Mouse (Mus musculus): ENCODE results near the gene Pctp. TPM values are rescaled to one million over a fixed set of nuclear protein-coding genes. Genes with fewer than 3 reads are reported as not detected.
A peak's percentile ranks its signal among the peaks of the same experiment; 100 is the strongest.

The Pctp gene
- polyA plus RNA-seq, 1 experiment from 2014 or later: 2.7 TPM

DNA sequence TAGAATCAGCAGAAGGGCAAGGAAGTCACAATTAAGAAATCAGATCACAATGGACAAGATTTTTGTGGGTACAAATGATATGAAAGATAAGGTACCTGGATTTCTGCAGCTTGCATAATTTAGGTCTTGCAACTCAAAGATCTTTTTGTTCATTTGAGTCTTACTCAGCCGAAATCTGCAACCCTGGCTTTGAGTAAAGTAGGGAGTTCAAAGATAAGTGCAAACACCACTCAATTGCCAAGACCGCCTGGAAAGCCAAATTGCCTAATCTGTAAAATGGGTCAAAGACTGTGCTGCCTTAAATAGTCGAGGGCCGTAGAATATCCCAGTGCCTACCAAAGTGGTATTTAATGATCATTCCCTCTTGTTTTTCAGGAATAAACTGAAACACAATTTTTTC, 692 bp upstream of the Pctp start:
- no peak overlapping the region for H3K4me2 ChIP-seq
- 90% methylated on average over 4 of the region's 4 CpGs for WGBS
- H3K9ac ChIP-seq: no peak overlapping the region
- H3K4me1 ChIP-seq (replicated peaks): peaks cover 10% of the 10 kb centered on the region
- ATAC-seq (ENCODE audit: low read depth): no peak
- H3K27ac ChIP-seq (replicated peaks): no peak overlapping the region
- H3K9me3 ChIP-seq: no peaks in the 10 kb centered on the region
- peaks cover 11% of the 10 kb centered on the region; the same call in 1 of the 2 replicates for H3K27me3 ChIP-seq
- no peaks in the 10 kb centered on the region for H3K36me3 ChIP-seq
- H3K4me3 ChIP-seq: no peak overlapping the region

DNA sequence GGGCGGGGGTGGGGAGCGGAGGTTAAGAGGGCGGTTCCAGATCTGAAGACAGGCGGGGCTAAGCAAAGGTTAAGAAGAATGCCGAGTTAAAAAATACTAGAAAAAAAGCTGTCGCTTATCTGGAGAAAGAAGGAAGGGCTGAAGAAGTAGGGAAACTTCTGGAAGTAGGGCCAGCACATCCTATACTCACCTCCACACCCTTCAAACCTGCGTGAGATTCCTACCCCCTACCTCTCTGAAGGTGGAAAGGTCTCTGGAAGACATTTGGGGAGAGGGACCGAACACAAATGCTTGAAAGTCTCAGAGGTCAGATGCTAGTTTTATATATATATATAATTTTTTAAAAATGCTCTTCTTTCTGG, 274 bp upstream of the Pctp start:
- peak overlapping the region; percentile 43 for H3K4me3 ChIP-seq
- no peaks in the 10 kb centered on the region for H3K36me3 ChIP-seq
- peaks cover 11% of the 10 kb centered on the region; the same call in 1 of the 2 replicates for H3K27me3 ChIP-seq
- no peak for ATAC-seq (ENCODE audit: low read depth)
- no peak overlapping the region for H3K27ac ChIP-seq (replicated peaks)
- H3K9me3 ChIP-seq: no peaks in the 10 kb centered on the region
- peak overlapping the region; percentile 66 for H3K4me2 ChIP-seq
- H3K9ac ChIP-seq: peak overlapping the region; percentile 64
- peaks cover 10% of the 10 kb centered on the region for H3K4me1 ChIP-seq (replicated peaks)
- 10% methylated on average over 8 of the region's 8 CpGs for WGBS

DNA sequence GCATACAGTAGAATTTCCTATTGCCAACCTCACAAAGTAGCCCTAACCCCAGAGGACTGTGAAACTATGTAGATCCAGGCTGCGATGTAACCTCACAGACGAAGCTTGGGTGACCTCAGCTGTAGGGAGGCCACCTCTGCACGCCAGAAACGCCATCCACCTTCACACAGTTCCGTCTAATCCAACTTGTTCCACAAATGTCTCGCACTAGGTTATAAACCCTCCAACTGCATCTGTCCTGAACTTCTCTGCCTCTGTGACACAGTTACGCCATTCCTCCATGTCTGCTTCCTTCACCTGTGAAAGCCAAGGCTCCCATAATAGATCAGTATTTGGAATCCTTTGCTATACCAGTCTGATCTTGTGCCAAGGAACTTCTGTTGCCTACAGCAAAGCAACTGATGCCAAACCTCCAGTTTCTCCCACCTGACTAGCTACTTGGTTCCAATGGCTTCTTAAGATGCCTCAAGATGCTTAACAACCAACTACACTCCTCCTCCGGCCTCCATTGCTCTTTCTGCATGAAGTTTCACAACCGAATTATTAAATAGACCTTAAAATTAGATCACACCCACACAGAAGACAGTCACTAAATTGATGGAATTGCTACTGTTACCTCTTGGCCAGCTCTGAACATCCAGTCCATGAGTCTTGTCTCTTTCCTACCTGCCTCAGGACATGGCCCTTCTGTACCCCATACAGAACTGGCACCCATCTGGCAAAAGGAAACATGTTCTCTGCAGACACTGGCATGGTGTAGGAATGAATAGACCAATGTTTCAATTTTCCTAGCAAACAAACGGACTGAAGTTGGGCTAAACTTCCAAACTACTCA, 1.1 kb downstream of the Pctp start:
- WGBS: 86% methylated on average over 10 of the region's 10 CpGs
- Histone ChIP-seq H3K36me3 (no peaks in the 10 kb centered on the region), H3K4me3 (no peak overlapping the region), H3K4me1 (replicated peaks) (peaks cover 10% of the 10 kb centered on the region), H3K9ac (no peak overlapping the region), H3K27me3 (peaks cover 6% of the 10 kb centered on the region; the same call in 1 of the 2 replicates), H3K4me2 (peak overlapping the region; percentile 66), H3K27ac (replicated peaks) (no peak overlapping the region), H3K9me3 (no peaks in the 10 kb centered on the region)
- no peak for ATAC-seq (ENCODE audit: low read depth)

DNA sequence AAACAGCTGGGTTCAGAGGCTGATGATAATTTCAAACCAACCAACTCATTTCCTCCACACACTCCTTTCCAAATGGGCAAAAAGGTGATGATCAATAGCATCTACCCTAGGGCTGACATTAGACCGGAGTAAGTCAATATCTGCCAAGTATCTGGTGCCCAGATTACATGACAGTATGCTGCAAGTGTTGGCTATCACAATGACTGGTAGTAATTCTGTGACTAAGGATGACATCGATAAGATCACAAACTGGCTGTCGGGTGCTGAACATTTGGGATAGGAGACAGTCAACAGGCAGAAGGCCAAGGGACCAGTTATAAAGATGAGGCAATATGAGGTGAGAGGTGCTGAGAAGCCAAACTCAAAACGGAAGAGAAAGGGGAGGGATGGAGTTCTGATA, 2.0 kb downstream of the Pctp start:
- ATAC-seq (ENCODE audit: low read depth): no peak
- no peaks in the 10 kb centered on the region for H3K36me3 ChIP-seq
- H3K9ac ChIP-seq: no peak overlapping the region
- peaks cover 6% of the 10 kb centered on the region; the same call in 1 of the 2 replicates for H3K27me3 ChIP-seq
- H3K4me1 ChIP-seq (replicated peaks): peaks cover 10% of the 10 kb centered on the region
- H3K9me3 ChIP-seq: no peaks in the 10 kb centered on the region
- no peak overlapping the region for H3K27ac ChIP-seq (replicated peaks)
- no peak overlapping the region for H3K4me2 ChIP-seq
- no peak overlapping the region for H3K4me3 ChIP-seq
- WGBS: 90% methylated on average over 4 of the region's 4 CpGs

DNA sequence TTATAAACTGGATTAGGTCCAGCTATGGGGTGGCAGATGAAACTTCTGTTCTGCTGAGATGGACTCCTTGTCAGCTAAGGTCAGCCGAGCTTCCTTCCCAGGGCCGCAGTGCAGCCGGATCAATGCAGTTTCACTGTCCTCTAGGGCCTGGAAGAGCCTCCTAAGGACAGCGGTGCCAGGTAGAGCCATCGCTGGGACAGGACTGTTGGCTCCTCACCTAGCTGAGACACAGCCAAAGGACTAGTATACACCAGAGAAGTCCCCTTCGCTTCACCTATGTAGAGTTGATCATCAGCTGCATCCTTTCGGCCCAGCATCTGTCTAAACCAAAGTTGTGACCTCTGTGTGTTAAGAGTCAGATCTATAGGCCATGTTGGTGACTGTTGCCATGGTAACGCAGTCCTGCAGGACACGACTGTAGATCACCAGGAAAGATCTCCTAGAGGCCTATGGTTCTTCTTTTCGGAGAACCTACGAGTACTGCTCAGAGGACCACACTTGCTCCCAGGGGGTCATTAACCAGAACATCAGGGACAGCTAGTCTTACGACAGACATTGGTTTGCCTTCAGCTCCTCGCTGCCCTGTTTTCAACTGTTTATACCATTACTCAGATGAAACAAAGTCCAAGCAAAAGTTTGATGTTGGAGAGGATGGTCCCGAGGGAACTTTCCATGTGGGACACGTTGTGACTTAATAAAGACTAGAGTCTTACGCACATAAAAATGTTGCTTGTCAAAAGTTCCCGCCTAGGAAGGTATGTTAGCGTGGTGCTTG, 3.5 kb downstream of the Pctp start:
- WGBS: 86% methylated on average over 18 of the region's 18 CpGs

DNA sequence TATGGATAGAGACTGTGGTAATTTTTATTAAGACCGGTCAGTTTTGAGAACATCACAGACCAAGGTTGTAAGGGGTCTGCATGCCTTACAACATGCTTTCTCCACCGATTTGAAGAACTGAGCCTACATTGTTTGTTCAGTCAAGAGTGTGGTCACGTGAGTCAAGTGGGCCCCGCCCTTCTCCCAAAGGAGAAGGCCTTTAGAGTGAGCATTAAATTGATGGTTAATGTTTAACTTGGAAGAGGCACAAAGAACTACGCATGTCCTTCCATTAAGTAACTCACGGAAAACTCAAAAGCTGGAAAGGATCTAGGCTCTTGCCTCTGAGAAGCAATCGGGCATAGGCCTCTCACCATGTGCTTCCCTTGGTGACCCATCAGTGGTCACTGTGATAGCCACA, 5.8 kb downstream of the Pctp start:
- no peaks in the 10 kb centered on the region for H3K9me3 ChIP-seq
- H3K4me3 ChIP-seq: no peak overlapping the region
- ATAC-seq (ENCODE audit: low read depth): no peak
- WGBS: 68% methylated on average over 7 of the region's 7 CpGs
- H3K4me1 ChIP-seq (replicated peaks): 0 out of 2 replicates have a peak, but pooled peaks cover 5% of the 10 kb centered on the region
- H3K4me2 ChIP-seq: no peak overlapping the region
- no peaks in the 10 kb centered on the region for H3K36me3 ChIP-seq
- H3K27me3 ChIP-seq: no peaks in the 10 kb centered on the region; the same call in 1 of the 2 replicates
- no peak overlapping the region for H3K9ac ChIP-seq
- no peak overlapping the region for H3K27ac ChIP-seq (replicated peaks)

More for the DNA sequence above, 3.5 kb downstream of the Pctp start:
- H3K4me1 ChIP-seq (replicated peaks): peaks cover 15% of the 10 kb centered on the region
- no peak overlapping the region for H3K4me3 ChIP-seq
- no peaks in the 10 kb centered on the region for H3K9me3 ChIP-seq
- no peak overlapping the region for H3K27ac ChIP-seq (replicated peaks)
- no peaks in the 10 kb centered on the region; the same call in 1 of the 2 replicates for H3K27me3 ChIP-seq
- no peak for ATAC-seq (ENCODE audit: low read depth)
- no peak overlapping the region for H3K4me2 ChIP-seq
- H3K36me3 ChIP-seq: no peaks in the 10 kb centered on the region
- no peak overlapping the region for H3K9ac ChIP-seq

DNA sequence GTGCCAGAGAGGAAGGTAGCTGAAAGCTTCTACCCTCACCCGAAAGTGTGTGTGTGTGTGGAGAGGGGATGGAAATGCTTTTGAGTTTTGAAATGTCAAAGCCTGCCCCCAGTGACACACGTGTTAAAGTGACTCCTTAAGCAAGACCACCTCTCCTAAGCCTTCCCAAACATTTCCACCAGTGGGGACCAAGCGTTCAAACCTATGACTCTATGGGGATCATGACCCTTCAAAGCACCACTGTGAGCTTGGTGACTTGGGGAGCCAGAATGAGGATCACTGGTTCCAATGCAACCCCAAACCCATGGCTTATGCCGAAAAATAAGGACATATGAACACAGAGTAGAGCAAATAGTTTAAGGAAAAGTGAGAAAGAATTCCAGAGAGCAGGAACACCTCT, 6.3 kb downstream of the Pctp start:
- 86% methylated on average over 4 of the region's 4 CpGs for WGBS
- no peaks in the 10 kb centered on the region for H3K9me3 ChIP-seq
- H3K27me3 ChIP-seq: no peaks in the 10 kb centered on the region; the same call in 1 of the 2 replicates
- 0 out of 2 replicates have a peak, but pooled peaks cover 5% of the 10 kb centered on the region for H3K4me1 ChIP-seq (replicated peaks)
- no peak overlapping the region for H3K9ac ChIP-seq
- H3K4me2 ChIP-seq: no peak overlapping the region
- no peak overlapping the region for H3K27ac ChIP-seq (replicated peaks)
- no peak overlapping the region for H3K4me3 ChIP-seq
- ATAC-seq (ENCODE audit: low read depth): no peak
- H3K36me3 ChIP-seq: no peaks in the 10 kb centered on the region

DNA sequence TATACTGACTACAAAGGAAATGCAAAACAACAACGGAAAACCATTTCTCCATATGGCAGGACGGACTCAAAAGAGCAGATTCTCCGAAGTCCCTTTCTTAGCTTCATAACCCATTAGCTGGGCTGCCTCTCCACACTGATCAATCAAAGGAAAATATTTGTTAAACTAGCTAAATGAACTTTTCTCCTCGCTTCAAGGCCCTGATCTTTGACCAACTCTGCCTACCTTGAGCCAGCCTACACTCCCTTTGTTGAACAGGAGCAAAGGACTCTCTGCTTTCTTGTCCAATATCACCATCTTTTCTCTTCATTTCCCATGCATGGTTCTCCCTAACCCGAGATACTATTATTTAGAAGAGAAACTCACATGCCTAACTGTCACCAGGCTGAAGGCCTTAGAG, 7.1 kb downstream of the Pctp start:
- WGBS: 93% methylated on average over 5 of the region's 5 CpGs
- Histone ChIP-seq H3K27me3 (no peaks in the 10 kb centered on the region), H3K36me3 (no peaks in the 10 kb centered on the region)

DNA sequence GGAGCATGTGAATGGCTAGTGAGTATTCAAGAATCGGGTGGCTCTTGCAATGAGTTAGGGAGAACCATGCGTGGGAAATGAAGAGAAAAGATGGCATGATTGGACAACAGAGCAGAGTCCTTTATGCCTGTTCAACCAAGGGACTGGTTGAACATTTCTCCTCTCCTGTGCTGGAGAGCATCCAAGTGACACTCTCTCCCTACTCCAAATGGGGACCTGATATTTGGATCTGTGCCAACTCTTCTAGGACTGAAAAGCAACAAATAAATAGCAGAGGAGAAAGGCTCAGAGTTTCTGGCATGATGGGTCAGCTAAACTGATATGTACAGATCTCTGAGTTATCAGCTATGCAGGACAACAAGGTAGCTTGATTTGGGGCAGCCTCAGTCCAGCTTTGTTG, 8.0 kb downstream of the Pctp start:
- Histone ChIP-seq H3K4me3 (no peak overlapping the region), H3K36me3 (no peaks in the 10 kb centered on the region), H3K9ac (no peak overlapping the region), H3K9me3 (no peaks in the 10 kb centered on the region), H3K27ac (replicated peaks) (no peak overlapping the region), H3K4me1 (replicated peaks) (0 out of 2 replicates have a peak, but pooled peaks cover 5% of the 10 kb centered on the region), H3K4me2 (no peak overlapping the region), H3K27me3 (0 out of 2 replicates have a peak, but pooled peaks cover 5% of the 10 kb centered on the region)
- ATAC-seq (ENCODE audit: low read depth): no peak
- WGBS: 79% methylated on average over 2 of the region's 2 CpGs

More for the DNA sequence above, 7.1 kb downstream of the Pctp start:
- no peak for ATAC-seq (ENCODE audit: low read depth)
- H3K4me2 ChIP-seq: no peak overlapping the region
- 0 out of 2 replicates have a peak, but pooled peaks cover 5% of the 10 kb centered on the region for H3K4me1 ChIP-seq (replicated peaks)
- H3K9ac ChIP-seq: no peak overlapping the region
- no peak overlapping the region for H3K27ac ChIP-seq (replicated peaks)
- H3K9me3 ChIP-seq: no peaks in the 10 kb centered on the region
- no peak overlapping the region for H3K4me3 ChIP-seq

DNA sequence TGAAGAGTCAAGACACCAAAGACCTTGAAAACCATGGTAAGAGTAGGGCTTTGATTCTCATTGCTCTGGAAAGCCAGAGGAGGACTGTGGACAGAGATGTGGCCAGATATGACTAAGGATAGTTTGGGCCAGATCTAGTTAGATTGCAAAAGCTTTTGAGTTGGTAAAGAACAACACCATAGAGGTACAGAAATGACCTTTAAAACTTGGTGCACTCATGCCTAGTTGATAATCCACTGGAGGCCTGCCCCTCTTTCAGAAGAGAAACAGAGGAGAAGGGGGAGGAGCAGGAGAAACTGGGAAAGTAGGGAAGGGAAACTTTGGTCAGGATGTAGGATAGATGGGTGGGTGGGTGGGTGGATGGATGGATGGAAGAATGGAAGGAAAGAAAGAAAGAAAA, 11.0 kb downstream of the Pctp start:
- H3K9ac ChIP-seq: no peak overlapping the region
- H3K9me3 ChIP-seq: no peaks in the 10 kb centered on the region
- no peak for ATAC-seq (ENCODE audit: low read depth)

DNA sequence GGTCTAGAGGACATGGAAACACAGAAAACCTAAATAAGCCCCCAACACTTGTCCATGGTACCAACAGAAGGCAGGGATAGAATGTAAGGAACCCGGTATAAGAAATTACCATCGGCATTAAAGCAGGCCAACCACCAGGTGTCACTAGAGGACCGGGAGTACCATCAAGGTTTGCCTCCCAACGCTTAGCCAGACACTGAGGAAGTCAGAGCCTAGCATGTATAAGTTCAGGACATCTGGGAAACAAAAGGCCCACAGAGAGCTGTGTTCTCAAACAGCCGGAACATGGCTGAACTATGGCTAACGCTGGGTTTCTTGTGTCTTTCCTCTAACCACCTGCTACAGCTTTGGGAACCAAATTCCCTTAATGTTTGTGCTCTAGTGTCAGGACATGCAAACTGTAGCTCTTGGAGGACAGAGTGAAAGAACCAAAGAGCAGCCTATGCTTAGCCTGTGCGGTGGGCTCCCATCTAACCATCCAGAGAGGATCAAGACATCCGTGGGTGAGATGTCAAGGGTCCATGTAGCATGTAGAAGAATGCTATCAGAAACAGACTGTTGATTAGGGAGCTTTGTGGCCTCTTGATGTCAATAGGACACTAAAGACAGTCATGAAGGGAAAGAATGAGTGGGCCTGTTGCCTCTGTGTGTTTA, 13.6 kb downstream of the Pctp start:
- no peak overlapping the region for H3K9ac ChIP-seq
- peak; percentile 61; the same call in 1 of the 2 replicates for ATAC-seq (ENCODE audit: low read depth)

More for the DNA sequence above, 11.0 kb downstream of the Pctp start:
- Histone ChIP-seq H3K36me3 (no peaks in the 10 kb centered on the region), H3K4me1 (replicated peaks) (0 out of 2 replicates have a peak, but pooled peaks cover 5% of the 10 kb centered on the region), H3K27me3 (peaks cover 5% of the 10 kb centered on the region; the same call in 1 of the 2 replicates), H3K4me3 (no peak overlapping the region), H3K4me2 (no peak overlapping the region), H3K27ac (replicated peaks) (no peak overlapping the region)

DNA sequence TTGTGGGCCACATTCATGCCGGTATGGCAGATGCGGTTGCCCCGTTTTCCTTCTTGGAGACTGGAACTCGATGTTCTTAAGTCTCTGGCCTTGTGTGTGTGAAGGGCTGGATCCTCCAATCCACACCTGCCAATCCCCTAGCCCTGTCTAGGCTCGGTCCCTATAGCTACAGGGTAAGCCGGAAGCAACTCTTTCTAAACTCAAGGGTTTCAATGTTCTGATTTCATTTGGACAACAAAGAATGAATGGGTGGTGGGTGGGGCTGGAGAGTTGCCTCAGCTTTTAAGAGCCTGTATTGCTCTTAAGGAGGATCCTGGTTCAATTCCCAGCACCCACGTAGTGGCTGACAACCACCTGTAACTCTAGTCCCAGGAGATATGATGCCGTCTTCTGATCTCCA, 16.2 kb downstream of the Pctp start:
- no peaks in the 10 kb centered on the region for H3K4me1 ChIP-seq (replicated peaks)

More for the DNA sequence above, 13.6 kb downstream of the Pctp start:
- Histone ChIP-seq H3K36me3 (no peaks in the 10 kb centered on the region), H3K27me3 (peaks cover 5% of the 10 kb centered on the region; the same call in 1 of the 2 replicates), H3K9me3 (no peaks in the 10 kb centered on the region), H3K27ac (replicated peaks) (no peak overlapping the region), H3K4me1 (replicated peaks) (no peaks in the 10 kb centered on the region), H3K4me3 (no peak overlapping the region), H3K4me2 (no peak overlapping the region)
- WGBS: 19% methylated on average over 8 of the region's 8 CpGs

More for the DNA sequence above, 16.2 kb downstream of the Pctp start:
- peaks cover 5% of the 10 kb centered on the region; the same call in 1 of the 2 replicates for H3K27me3 ChIP-seq
- H3K9me3 ChIP-seq: no peaks in the 10 kb centered on the region
- no peak overlapping the region for H3K27ac ChIP-seq (replicated peaks)
- no peaks in the 10 kb centered on the region for H3K36me3 ChIP-seq
- 94% methylated on average over 8 of the region's 8 CpGs for WGBS
- ATAC-seq (ENCODE audit: low read depth): no peak
- H3K4me2 ChIP-seq: no peak overlapping the region
- no peak overlapping the region for H3K4me3 ChIP-seq
- no peak overlapping the region for H3K9ac ChIP-seq
